Mouse (Mus musculus) forebrain, embryonic 11.5 days (tissue): ENCODE measurements at regions not wholly inside any gene's neighbourhood (a gene's known extent, or its start where the extent isn't known, plus 50 kb on each side); places are given as distances from the start of the nearest gene placed in this dataset.

ENCODE experiments used
- ATAC-seq: fragments of 200-750 bp; cut with Nextera tagmentation; replicated peaks from 2 replicates; pipeline ENCODE4 v1.8.0; 2017; ENCODE audit warnings: moderate TSS enrichment; ENCODE audit not compliant: low FRiP score
- DNase-seq: peaks from one replicate; pipeline ENCODE4 v3.0.0-alpha.2; 2017; ENCODE audit warnings: low spot score
- H3K27ac ChIP-seq: fragments of 300-500 bp; sonication (generic); 2 replicates; pipeline ENCODE4 v1.5.1; 2014; ENCODE audit warnings: low read depth, low read length
- H3K27me3 ChIP-seq: fragments of 300-500 bp; sonication (generic); 2 replicates; pipeline ENCODE4 v1.6.1; 2014; ENCODE audit warnings: mild to moderate bottlenecking, low read length, mixed read lengths; ENCODE audit not compliant: control insufficient read depth, insufficient read depth
- H3K36me3 ChIP-seq: fragments of 300-500 bp; sonication (generic); 2 replicates; pipeline ENCODE4 v1.6.1; 2014; ENCODE audit warnings: mild to moderate bottlenecking, low read length, moderate library complexity, mixed read lengths; ENCODE audit not compliant: control insufficient read depth, insufficient read depth
- H3K4me1 ChIP-seq: fragments of 300-500 bp; sonication (generic); replicated peaks from 2 replicates; pipeline ENCODE4 v1.6.1; 2014; ENCODE audit warnings: low read length, mixed read lengths; ENCODE audit not compliant: control insufficient read depth, insufficient read depth
- H3K4me2 ChIP-seq: fragments of 300-500 bp; sonication (generic); 2 replicates; pipeline ENCODE4 v1.6.1; 2014; ENCODE audit warnings: low read depth, mild to moderate bottlenecking, low read length, moderate library complexity, mixed read lengths; ENCODE audit not compliant: severe bottlenecking
- H3K4me3 ChIP-seq: fragments of 300-500 bp; sonication (generic); 2 replicates; pipeline ENCODE4 v1.5.1; 2014; ENCODE audit warnings: low read depth, low read length
- H3K9ac ChIP-seq: fragments of 300-500 bp; sonication (generic); 2 replicates; pipeline ENCODE4 v1.6.1; 2014; ENCODE audit warnings: low read length
- H3K9me3 ChIP-seq: fragments of 300-500 bp; sonication (generic); 2 replicates; pipeline ENCODE4 v1.6.1; 2016; ENCODE audit warnings: low read length, mixed read lengths; ENCODE audit not compliant: control insufficient read depth
- WGBS: fragments of 180-500 bp; shearing (Covaris S2); extraction: QIAGEN DNeasy Blood & Tissue Kit; methylation state at CpG from one replicate; pipeline ENCODE4 v1.1.7; 2014; 5-methylcytosine and 5-hydroxymethylcytosine counted together

- Histone ChIP-seq H3K9me3 (no peaks in the 10 kb centered on the region), H3K4me2 (no peak overlapping the region), H3K27me3 (no peaks in the 10 kb centered on the region), H3K4me3 (no peak overlapping the region), H3K9ac (no peak overlapping the region), H3K4me1 (no peaks in the 10 kb centered on the region), H3K27ac (no peak overlapping the region), H3K36me3 (no peaks in the 10 kb centered on the region)
- ATAC-seq (no peak), DNase-seq (no peak)
- 68% methylated on average over 2 of the region's 2 CpGs for WGBS
Observed at GRCm38 (mm10) chr4:106161592-106161991, 154.4 kb upstream of the Usp24 start.

DNA sequence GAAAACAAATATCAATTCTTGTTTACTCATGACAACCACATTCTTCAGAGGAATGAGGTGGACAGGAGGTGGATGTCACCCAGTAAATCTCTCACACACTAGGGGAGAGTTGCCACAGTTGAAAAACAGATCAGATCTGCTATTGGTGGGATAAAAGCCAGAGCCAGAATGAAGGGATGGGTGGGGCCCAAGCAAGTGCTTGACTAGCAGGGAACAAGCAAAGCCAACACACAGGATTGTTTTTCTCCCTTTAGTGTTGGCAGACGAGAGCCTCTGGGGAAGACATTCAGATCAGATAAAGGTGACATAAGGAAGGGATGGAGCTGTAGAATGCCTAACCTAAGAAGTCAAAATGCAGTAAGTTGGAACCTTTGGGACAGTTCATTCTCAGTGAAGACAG is 153.5 kb upstream of the Usp24 start:
- no peaks in the 10 kb centered on the region for H3K4me1 ChIP-seq
- no peak overlapping the region for H3K4me2 ChIP-seq
- no peak overlapping the region for H3K4me3 ChIP-seq
- DNase-seq (no peak), ATAC-seq (no peak)
- H3K9me3 ChIP-seq: no peaks in the 10 kb centered on the region
- 69% methylated on average over 1 of the region's 1 CpGs for WGBS
- H3K27me3 ChIP-seq: no peaks in the 10 kb centered on the region
- no peak overlapping the region for H3K9ac ChIP-seq
- no peak overlapping the region for H3K27ac ChIP-seq
- H3K36me3 ChIP-seq: no peaks in the 10 kb centered on the region

DNA sequence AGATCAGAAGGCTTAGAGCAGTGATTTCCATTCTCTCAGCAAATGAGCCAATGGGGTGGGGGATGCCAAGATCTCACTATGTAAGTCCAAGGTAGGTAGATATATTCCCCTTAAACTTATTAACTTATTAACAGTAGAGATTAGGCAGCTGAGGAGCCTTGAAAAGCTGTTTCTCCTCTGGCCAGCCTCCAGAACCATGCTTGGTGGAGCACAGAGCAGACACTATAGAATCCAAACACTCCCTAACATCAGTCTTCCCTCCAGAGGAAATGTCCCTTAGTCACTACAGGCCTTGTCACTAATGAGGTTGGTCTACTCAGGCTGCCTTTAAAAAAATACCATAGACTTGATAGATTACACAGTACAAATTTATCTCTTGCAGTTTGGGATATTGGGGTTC is 152.8 kb upstream of the Usp24 start:
- DNase-seq (no peak), ATAC-seq (no peak)
- H3K9ac ChIP-seq: no peak overlapping the region

DNA sequence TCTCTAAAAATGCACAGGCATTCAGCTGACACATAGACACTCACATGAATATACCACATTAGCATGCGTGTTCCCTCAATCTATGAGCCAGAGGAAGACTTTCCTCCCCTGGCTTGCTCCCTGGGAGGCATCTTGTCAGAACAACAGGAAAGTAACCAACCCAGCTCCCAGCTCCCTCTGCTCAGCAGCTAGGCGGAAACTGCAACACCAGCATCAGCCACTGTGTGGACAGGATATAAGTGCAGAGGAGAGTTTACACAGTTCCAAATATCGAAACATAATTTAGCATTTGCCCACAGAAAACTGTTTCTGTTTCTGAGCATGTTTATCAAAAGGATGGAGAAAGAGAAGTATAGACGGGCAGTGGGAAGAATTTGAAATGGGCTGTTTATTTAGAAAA is 148.3 kb upstream of the Usp24 start:
- H3K36me3 ChIP-seq: no peaks in the 10 kb centered on the region
- H3K27me3 ChIP-seq: no peaks in the 10 kb centered on the region
- no peaks in the 10 kb centered on the region for H3K4me1 ChIP-seq
- WGBS: 80% methylated on average over 4 of the region's 4 CpGs
- H3K9ac ChIP-seq: no peak overlapping the region
- no peaks in the 10 kb centered on the region for H3K9me3 ChIP-seq
- no peak overlapping the region for H3K4me3 ChIP-seq
- ATAC-seq (no peak), DNase-seq (no peak)
- H3K27ac ChIP-seq: no peak overlapping the region
- H3K4me2 ChIP-seq: no peak overlapping the region

More for the DNA sequence above, 152.8 kb upstream of the Usp24 start:
- H3K4me2 ChIP-seq: no peak overlapping the region
- H3K4me3 ChIP-seq: no peak overlapping the region
- H3K27ac ChIP-seq: no peak overlapping the region
- H3K4me1 ChIP-seq: no peaks in the 10 kb centered on the region
- no peaks in the 10 kb centered on the region for H3K36me3 ChIP-seq
- H3K9me3 ChIP-seq: no peaks in the 10 kb centered on the region
- H3K27me3 ChIP-seq: no peaks in the 10 kb centered on the region

GRCm38 (mm10) chr4:106168741-106169140 is 147.3 kb upstream of the Usp24 start:
- H3K9ac ChIP-seq: no peak overlapping the region
- H3K4me3 ChIP-seq: no peak overlapping the region
- no peaks in the 10 kb centered on the region for H3K4me1 ChIP-seq
- WGBS: 86% methylated on average over 6 of the region's 6 CpGs
- DNase-seq: no peak
- no peaks in the 10 kb centered on the region for H3K36me3 ChIP-seq
- no peak for ATAC-seq
- no peaks in the 10 kb centered on the region for H3K27me3 ChIP-seq
- no peak overlapping the region for H3K27ac ChIP-seq
- no peak overlapping the region for H3K4me2 ChIP-seq
- H3K9me3 ChIP-seq: no peaks in the 10 kb centered on the region

GRCm38 (mm10) chr4:106169466-106169865 is 146.5 kb upstream of the Usp24 start:
- ATAC-seq (no peak), DNase-seq (no peak)
- no peak overlapping the region for H3K4me3 ChIP-seq
- H3K27me3 ChIP-seq: no peaks in the 10 kb centered on the region
- H3K4me1 ChIP-seq: no peaks in the 10 kb centered on the region
- no peaks in the 10 kb centered on the region for H3K9me3 ChIP-seq
- no peak overlapping the region for H3K4me2 ChIP-seq
- 94% methylated on average over 4 of the region's 4 CpGs for WGBS
- H3K9ac ChIP-seq: no peak overlapping the region
- no peak overlapping the region for H3K27ac ChIP-seq
- H3K36me3 ChIP-seq: no peaks in the 10 kb centered on the region

GRCm38 (mm10) chr4:106170731-106171130 is 145.3 kb upstream of the Usp24 start:
- no peaks in the 10 kb centered on the region for H3K9me3 ChIP-seq
- no peak overlapping the region for H3K9ac ChIP-seq
- no peak overlapping the region for H3K4me2 ChIP-seq
- H3K27me3 ChIP-seq: no peaks in the 10 kb centered on the region
- DNase-seq (no peak), ATAC-seq (no peak)
- no peak overlapping the region for H3K4me3 ChIP-seq
- WGBS: 93% methylated on average over 8 of the region's 8 CpGs
- H3K27ac ChIP-seq: no peak overlapping the region
- no peaks in the 10 kb centered on the region for H3K36me3 ChIP-seq
- no peaks in the 10 kb centered on the region for H3K4me1 ChIP-seq

- H3K4me1 ChIP-seq: no peaks in the 10 kb centered on the region
- no peak overlapping the region for H3K4me3 ChIP-seq
- WGBS: 88% methylated on average over 5 of the region's 5 CpGs
- no peak overlapping the region for H3K4me2 ChIP-seq
- no peaks in the 10 kb centered on the region for H3K27me3 ChIP-seq
- no peaks in the 10 kb centered on the region for H3K36me3 ChIP-seq
- DNase-seq (no peak), ATAC-seq (no peak)
- H3K27ac ChIP-seq: no peak overlapping the region
- no peak overlapping the region for H3K9ac ChIP-seq
- no peaks in the 10 kb centered on the region for H3K9me3 ChIP-seq
Observed at GRCm38 (mm10) chr4:106175352-106175751, 140.7 kb upstream of the Usp24 start.

- no peaks in the 10 kb centered on the region for H3K9me3 ChIP-seq
- no peak overlapping the region for H3K27ac ChIP-seq
- H3K4me3 ChIP-seq: no peak overlapping the region
- DNase-seq (no peak), ATAC-seq (no peak)
- no peak overlapping the region for H3K9ac ChIP-seq
- H3K27me3 ChIP-seq: no peaks in the 10 kb centered on the region
- WGBS: 90% methylated on average over 13 of the region's 13 CpGs
- H3K4me2 ChIP-seq: no peak overlapping the region
- no peaks in the 10 kb centered on the region for H3K4me1 ChIP-seq
- H3K36me3 ChIP-seq: no peaks in the 10 kb centered on the region
Observed at GRCm38 (mm10) chr4:106185745-106186501, 130.1 kb upstream of the Usp24 start.
